Mouse (Mus musculus) brain, embryonic 14.5 days (tissue): ENCODE data around the gene Dmkn.

Experiments used
- CTCF ChIP-seq: fragments of 200-500 bp; IDR thresholded peaks from 2 replicates; pipeline ENCODE4 v1.5.1; 2012; ENCODE audit warnings: inconsistent platforms, mild to moderate bottlenecking, moderate library complexity, borderline replicate concordance; ENCODE audit not compliant: insufficient read depth, insufficient read length; ENCODE audit errors: extremely low read depth
- POLR2A ChIP-seq: fragments of 200-500 bp; IDR thresholded peaks from 2 replicates; pipeline ENCODE4 v1.6.1; 2012; ENCODE audit warnings: mild to moderate bottlenecking, inconsistent platforms, borderline replicate concordance; ENCODE audit not compliant: poor library complexity, insufficient read depth, insufficient read length, severe bottlenecking; ENCODE audit errors: extremely low read depth

- TF ChIP-seq POLR2A (no peak), CTCF (no peak)
Measured at GRCm38 (mm10) chr7:30794921-30795320, 31.4 kb downstream of the Dmkn start.
